Mouse (Mus musculus): ENCODE results near the gene Usp15. TPM values are rescaled to one million over a fixed set of nuclear protein-coding genes. Genes with fewer than 3 reads are reported as not detected.

Gene Usp15
- total and polyA plus RNA-seq, 3 experiments, result 1.5 to 105 (median 67.7) TPM

Small RNA genes within 50 kb of the gene (microRNA-seq; reads per million reads assigned to microRNA genes)
- gene Gm27920, result 4.1 to 6.4 reads per million in 2 experiments

Other genes starting within 250 kb of the Usp15 start
- gene Mon2, start 120.5 kb downstream of the Usp15 start, total RNA-seq (2021), result 10 to 100 TPM; 73.5 to 88.3 TPM
- gene Mon2, start 120.5 kb downstream of the Usp15 start, polyA plus RNA-seq (2012; rRNA removed), result 34.7 and 45.4 TPM in 2 replicates
- 1 to 10 TPM in 1 of 2 experiments, under 1 TPM in 1; 0.52 to 1.0 TPM for gene Fam19a2, start 67.0 kb upstream of the Usp15 start, total RNA-seq (2021)
- gene Fam19a2, start 67.0 kb upstream of the Usp15 start, polyA plus RNA-seq (2012; rRNA removed), result 0.12 and 0.13 TPM in 2 replicates

Data from adrenal gland, adult 2 months (tissue).